Mouse (Mus musculus): ENCODE results near the gene Chic2.

DNA sequence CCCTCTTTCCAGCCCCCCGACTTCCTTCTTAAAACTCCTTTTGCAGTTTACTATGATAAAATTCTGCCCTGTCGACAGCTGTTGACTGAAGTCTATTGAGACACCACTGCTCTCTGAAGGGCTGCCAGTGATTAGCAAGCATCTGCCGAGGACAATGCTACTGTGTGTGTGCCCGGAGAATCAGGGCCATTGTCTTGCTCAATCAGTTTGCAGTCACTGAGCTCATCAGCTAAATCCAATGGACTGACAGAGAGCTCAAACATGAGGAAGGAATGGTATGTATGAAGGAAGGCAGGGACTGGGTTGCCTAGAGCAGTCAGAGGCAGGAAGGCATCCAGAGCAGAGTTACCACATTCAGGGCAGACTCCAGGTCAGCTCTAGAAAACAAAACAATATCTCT, 18.6 kb upstream of the Chic2 start:
- TF ChIP-seq CTCF (IDR thresholded peaks at IDR 0.05; ENCODE audit: control insufficient read depth, insufficient read depth, low read length), result no peak
- TF ChIP-seq POLR2A (IDR thresholded peaks at IDR 0.05; ENCODE audit: borderline replicate concordance, control insufficient read depth, low read depth, low read length), result no peak

All from bone marrow, adult 2 months (tissue).